Mouse (Mus musculus) bone marrow, adult 2 months (tissue): Measurements from ENCODE around the gene Dpagt1.

Source experiments
- CTCF ChIP-seq: fragments of 200-500 bp; IDR thresholded peaks from 2 replicates; pipeline ENCODE4 v1.5.1; 2011; ENCODE audit warnings: low read length, control low read depth; ENCODE audit not compliant: control insufficient read depth, insufficient read depth
- POLR2A ChIP-seq: fragments of 200-500 bp; IDR thresholded peaks from 2 replicates; pipeline ENCODE4 v1.6.1; 2011; ENCODE audit warnings: low read depth, mild to moderate bottlenecking, control low read depth, low read length, borderline replicate concordance; ENCODE audit not compliant: control insufficient read depth

DNA sequence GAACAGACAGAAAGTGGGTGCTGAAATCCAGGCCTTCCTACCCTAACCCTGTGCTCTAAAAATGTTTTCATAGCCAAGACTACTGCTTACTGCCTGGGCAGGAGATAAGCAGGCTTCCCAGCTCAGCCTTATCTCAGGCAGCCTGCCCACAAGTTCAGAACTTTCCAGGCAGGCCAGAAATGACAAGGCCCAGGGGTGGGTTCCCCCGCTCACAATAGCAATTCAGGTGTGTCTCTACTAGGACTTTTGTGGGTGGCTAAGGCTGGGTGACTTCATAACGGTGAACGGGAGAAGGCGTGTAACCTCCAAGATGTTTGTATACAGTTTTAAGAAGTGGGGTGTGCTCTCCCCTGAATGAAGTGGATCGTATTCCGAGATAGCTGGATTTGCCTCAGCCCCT is 17.5 kb downstream of the Dpagt1 start:
- no peak for TF ChIP-seq CTCF
- TF ChIP-seq POLR2A = no peak
